Mouse (Mus musculus) adrenal gland (tissue): Measurements from ENCODE around the gene BC035044.
"Not testable (repeated sequence)": the region's sequence is repeated elsewhere in the genome, so short reads cannot be mapped to it uniquely, and the experiment has no call there.

Experiments used
- intact Hi-C: fragments of 180-260 bp; cut with DNase I; formaldehyde crosslinking; loops from one replicate; pipeline ENCODE4 v1.15.1; 2025

Gene BC035044

DNA sequence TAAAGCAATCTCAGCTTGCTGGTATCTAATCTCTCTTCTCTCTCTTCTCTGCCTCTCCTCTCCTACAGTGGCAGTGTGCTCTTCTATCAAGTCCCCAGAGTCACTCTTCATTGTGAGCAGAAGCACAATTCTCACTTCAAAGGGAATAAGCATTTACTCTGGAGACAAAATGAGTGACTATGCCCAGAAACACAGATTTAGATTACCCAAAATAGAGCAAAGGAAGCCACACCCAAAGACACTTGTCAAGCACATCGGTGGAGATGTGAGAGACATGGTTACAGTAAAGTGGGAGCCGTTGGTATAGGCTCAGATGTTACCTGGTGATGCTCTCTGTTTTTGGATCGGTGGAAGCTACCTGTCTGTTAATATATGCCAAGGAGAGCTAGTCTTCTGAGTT, 38.2 kb downstream of the BC035044 start:
- intact Hi-C loops = loop anchor here (5.0 to 10.0 kb wide), 2 partner anchors 405 to 512 kb away; no protein-coding TSS in a partner anchor

DNA sequence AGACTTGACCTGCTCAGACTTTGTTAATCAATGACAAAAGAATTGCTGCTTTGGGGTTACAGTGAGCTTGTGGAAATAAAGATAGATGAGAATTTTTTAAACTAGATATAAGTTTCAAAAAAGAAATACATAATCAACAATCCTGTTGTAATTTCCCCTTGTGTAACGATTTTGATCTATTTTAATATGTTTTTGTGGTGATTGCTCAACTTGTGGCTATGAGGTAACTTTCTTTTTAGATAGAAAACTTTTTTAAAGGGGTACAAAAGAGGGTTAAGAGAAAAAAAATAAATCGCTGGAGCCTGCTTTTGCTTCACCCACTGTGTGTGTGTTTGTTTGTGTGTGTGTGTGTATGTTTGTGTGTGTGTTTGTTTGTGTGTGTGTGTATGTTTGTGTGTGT, 39.8 kb downstream of the BC035044 start:
- intact Hi-C loops = loop anchor here (5.0 to 10.0 kb wide), 2 partner anchors 406 to 514 kb away; no protein-coding TSS in a partner anchor

DNA sequence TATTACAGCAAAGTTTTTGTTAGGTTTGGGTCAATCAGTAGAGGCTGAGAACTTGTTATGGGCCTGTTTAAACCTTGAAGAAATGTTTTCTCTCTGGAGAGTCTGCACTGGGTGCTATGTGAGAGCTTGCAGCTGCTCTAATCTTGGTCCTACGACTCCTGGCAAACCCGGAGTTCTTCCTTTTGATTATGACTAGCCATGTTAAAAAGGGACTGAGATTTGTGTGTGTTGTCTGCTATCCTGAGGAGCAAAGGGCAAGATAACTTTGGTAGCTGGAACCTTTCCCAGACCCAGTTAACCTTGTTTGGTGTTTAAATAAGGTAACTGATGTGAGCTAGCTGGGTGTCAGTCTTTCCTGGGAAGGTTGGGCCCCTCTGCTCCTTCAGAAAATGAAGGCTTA, 40.3 kb downstream of the BC035044 start:
- intact Hi-C loops = loop anchor here (5.0 to 10.0 kb wide), 2 partner anchors 407 to 514 kb away; no protein-coding TSS in a partner anchor

DNA sequence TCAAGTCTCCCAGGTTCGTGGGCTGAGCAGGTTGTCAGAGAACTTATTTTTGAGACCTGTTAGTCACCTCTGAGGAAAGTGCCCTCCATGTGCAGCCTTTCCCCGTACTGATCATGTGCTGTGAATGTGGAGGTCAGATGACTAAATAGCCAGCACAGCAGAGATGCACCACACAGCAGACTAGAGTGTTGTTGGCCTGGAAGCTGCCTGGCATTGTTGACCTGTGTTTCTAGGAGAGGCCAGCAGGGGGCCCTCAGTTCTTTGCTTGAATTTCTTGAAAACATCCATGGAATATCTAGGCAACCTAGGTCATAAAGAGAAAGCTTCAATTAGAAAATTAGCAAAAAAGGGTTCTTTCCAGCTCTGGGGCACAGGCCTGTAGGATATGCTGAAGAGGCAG, 41.0 kb downstream of the BC035044 start:
- intact Hi-C loops = loop anchor here (5.0 to 10.0 kb wide), 2 partner anchors 407 to 515 kb away; no protein-coding TSS in a partner anchor

DNA sequence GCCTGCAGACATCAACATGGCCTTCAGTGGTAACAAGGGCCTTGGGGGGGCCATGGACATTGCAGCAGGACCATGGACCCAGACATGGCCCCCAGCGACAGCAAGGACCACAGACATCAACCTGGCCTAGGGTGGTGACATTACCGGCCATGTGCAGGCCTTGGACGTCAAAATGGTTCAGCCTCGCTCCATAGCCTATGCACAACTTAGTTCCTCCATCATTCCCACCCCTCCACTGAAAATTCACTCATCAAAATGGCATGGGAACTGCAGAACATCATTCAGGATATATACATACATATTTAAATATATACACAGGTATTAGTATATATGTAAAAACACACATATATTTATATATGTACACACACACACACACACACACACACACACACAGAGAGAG, 43.5 kb downstream of the BC035044 start:
- intact Hi-C loops = no loop called here

DNA sequence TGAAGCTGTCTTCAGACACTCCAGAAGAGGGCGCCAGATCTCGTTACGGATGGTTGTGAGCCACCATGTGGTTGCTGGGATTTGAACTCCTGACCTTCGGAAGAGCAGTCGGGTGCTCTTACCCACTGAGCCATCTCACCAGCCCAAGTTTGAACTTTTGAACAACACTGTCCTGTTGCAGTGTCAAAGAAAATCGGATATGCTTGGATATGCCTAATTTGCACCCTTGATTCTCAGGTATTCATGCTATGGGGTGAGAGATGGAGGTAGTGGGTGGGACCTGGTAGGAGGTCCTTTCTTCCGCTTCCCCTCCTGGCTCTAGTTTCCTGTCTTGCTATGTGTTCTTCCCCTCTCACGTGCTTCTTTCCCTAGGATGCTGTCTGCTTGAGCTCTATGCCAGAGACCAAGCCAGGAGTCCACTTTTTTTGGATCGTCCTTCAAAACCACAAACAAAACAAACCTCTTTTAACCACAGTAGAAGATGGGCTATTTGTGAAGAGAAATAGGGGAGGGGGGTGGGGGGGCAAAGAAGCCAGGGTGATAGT, 44.9 kb downstream of the BC035044 start:
- intact Hi-C loops = no loop called here

DNA sequence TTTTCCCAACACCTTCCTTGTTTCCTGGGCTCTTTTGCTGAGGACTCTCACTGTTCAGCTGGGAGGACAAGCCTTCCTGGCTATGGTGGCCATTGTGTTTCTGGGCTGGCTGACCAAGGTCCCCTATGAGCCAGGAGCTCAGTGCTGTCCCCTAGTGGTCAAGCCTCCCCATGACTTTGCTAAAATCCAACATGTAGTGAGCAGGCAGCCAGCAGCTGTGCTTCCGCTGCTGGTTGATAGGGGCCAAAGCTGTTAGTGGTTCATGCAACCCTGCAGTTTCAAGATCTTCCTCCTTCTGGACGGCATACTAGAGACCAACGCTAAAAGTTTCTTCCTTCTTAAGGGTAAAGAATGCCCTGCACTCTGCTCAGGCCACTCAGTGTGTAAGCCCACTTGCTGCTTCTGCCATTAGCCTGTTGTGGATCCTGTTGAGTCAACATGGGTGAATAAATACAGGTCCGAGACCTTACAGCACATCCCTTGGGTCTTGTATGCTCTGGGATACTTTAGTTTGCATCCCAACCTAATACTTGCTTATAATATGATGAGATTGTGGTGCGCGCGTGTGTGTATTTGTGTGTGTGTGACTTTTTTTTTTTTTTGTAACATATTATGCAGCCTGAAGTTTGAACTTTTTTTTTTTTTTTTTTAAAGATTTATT, 45.5 kb downstream of the BC035044 start:
- intact Hi-C loops = no loop called here

DNA sequence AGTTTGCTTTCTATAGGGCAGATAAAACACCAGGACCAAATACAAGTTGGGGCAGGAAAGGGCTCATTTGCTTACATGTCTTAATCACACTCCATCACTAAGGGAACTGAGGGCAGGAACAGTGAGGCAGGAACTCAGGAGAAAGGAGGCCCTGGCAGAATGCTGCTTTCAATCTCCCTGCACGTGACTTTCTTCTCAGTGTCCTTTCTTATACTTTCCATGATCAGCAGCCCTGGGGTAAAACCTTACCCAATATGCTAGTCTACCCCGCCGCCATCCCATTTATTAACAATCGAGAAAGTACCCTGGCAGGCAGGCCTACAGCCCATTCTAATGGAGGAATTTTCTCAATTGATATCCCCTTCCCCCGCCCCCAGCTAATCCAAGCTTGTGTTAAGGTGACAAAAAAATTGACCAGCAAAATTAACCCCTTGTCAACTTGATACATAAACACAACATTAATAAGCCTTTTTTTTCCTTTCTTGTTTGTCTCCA, 46.3 kb downstream of the BC035044 start:
- intact Hi-C loops = no loop called here

DNA sequence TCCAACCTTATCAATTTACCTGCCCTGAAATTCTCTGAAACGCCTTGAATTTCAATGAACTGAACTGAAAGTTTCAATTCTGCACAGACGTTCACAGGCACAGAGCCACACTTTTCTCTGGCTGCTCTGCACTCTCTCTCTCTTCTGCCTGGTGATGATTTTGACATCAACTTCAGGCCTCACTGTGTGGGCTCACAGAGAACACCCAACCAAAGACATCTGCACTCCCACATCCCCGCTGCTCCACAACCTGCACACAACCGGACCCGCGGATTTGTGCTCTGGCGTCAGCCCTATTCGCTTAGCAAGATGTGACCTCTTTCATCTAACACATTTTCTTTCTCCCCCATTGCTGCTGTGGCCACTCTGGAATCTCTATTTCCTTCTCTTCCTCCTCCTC, 46.8 kb downstream of the BC035044 start:
- intact Hi-C loops = no loop called here

DNA sequence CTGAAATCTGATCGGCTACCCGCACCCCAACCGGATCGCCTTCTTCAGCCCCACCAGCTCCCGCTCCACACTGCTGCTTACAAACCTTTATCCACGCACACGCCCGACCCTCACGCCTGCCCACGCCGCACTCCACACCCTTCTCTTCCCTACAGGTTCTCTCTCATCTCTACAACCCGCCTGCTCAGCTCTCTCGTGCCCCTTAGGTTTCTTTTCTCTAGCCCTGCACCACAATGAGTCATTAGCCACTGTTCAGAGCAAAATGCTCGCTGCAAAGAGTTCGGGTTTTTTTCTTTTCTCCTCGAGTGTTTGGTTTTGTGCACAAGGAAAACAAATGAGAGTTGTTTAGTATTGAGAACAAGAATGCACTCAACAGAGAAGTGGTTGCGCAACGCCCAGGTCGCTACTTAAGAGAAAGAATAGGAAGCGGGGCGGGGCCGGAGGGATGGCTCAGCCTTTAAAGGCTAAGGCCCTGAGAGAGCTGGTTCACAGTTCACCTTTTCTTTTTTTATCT, 47.4 kb downstream of the BC035044 start:
- intact Hi-C loops = loop anchor here (2.0 kb wide), 1 partner anchor 101 kb away; no protein-coding TSS in a partner anchor

DNA sequence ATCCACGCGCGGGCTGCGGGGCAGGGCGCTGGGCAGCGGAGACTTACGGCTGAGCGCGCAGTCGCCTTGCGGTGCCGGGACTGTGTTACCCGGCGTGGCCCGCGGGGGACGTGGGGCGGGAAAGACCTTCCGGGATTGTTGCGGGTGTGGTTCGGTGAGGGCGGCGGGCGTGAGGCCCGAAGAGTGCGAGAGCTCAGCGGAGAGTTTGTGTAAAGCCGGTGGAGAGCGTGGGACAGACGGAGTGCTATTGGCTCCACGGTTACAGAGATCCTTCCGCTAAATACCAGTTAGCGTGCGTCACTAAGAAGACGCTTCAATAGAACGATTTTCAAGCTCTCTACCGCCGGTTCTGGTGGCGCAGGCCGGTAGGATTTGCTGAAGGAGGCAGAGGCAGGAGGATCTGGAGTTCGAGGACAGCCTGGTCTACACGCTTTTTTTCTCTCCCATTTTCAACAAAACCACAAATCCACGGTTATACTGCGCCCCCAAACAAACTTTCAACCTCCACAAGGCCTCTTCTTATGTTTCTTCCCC, 47.9 kb downstream of the BC035044 start:
- intact Hi-C loops = loop anchor here (2.0 kb wide), 1 partner anchor 102 kb away; no protein-coding TSS in a partner anchor

DNA sequence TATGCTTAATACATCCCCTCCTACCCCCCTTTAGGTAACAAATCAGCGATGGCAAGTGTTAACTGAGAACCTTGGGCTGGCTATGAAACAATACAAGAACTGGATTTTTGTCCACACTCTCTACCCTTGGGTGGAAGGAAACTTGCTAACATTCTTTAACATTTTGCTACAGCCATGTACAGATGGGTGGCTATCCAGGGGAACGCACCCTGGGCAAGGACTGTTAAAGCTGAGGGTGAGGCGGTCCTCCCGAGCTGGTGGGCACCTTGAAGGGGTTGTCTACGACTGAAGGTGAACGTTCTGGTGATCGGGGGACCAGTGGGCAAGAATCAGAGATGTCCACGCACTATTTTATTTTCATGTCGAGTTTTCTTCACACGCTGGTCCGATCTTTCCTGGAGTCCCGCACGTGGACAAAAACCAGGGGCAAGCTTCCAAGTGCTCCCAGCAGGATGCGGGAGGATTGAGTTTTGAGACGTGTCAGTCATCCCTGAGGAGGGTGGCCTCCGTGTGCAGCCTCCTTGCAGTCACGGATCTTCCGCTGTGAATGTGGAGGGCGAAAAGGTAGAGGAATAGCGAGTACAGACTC, 48.5 kb downstream of the BC035044 start:
- intact Hi-C loops = loop anchor here (2.0 kb wide), 1 partner anchor 102 kb away; no protein-coding TSS in a partner anchor

DNA sequence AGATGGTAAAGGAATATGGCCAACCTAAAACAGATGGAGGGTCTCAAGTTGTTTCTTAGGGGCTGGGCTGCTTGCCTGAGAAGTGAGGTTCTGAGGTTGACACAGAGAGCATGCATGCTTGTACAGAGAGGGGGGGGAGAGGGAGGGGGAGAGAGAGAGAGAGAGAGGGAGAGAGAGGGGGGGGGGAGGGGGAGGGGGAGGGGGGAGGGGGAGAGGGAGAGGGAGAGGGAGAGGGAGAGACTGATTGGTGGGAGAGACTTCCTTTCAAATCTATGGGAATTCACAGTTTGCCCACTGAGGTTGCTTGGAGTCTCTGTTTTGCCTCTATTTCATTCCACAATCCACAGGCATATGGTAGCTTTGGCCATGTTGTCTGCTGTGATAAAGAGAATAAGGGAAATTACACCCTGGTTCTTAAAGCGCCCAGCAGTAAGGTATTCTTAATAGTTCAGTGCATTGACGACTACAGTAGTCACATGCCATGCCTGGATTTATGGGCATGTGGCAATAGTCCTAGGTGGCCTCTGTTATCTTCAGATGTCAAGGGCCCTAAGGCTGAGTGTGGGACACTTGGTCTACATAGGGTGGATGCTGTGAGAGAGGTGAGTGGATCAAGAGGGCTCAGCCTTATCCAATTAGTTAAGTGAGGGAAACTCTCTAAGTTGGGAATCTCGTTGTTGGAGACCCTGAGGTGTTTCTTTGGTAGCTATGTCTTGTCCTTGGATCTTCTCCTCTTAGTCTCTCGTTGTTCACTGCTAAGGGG, 49.4 kb downstream of the BC035044 start:
- intact Hi-C loops = loop anchor here (2.0 kb wide), 1 partner anchor 103 kb away; no protein-coding TSS in a partner anchor

DNA sequence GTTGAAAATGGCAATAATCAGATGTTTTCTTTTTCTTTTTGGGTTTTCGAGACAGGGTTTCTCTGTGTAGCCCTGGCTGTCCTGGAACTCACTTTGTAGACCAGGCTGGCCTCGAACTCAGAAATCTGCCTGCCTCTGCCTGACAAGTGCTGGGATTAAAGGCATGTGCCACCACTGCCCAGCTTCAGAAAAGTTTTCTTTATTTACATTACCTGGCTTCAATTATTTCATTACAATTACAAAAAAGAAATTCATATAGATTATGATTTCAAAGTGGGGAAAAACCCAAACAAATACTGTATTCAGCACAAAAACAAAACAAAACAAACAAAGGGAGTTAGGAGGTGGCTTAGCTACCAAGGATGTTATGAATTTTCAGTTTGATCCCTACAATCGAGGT, 50.3 kb downstream of the BC035044 start:
- intact Hi-C loops = not testable (repeated sequence)

DNA sequence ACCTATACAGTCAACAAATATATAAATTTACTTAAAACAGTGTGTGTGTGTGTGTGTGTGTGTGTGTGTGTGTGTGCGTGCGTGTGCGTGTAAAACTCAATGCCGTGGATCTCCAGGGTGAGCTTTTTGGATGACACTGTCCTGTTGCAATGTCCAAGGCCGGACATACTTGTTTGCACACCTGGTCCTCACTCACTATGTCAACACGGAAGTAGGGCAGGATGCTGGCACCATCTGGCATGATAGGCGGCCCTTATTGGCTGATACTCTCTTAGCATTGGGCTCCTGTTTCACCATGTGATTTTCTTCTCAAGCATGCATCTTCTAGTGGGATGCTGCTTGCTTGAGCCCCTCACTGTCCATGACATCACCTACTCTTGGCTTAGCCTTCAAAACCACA, 51.0 kb downstream of the BC035044 start:
- intact Hi-C loops = loop anchor here (2.0 kb wide), 2 partner anchors 37 to 79 kb away; no protein-coding TSS in a partner anchor

DNA sequence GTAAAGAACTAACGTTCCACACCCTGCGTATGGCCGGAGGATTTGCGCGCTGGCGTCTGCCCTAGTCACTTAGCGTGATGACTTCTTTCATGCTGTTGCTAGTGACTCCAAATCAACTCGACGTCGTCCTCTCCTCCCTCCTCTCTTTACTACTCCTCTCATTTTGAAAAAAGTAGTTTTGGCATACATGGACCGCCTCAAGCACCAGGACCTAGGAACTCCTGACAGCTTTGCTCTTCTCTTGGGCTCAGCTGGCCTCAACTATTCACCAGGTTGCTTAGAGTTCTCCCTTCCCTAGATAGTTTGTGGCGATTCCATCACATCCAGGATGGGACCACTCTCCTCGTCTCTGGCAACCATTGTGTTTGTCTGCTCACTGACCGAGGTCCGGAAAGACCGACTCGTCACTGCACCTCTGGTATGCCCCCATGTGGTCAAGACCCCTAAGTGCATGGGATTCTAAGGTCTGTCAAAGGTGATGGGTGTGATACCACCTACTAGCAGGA, 51.6 kb downstream of the BC035044 start:
- intact Hi-C loops = loop anchor here (2.0 kb wide), 2 partner anchors 37 to 79 kb away; no protein-coding TSS in a partner anchor

DNA sequence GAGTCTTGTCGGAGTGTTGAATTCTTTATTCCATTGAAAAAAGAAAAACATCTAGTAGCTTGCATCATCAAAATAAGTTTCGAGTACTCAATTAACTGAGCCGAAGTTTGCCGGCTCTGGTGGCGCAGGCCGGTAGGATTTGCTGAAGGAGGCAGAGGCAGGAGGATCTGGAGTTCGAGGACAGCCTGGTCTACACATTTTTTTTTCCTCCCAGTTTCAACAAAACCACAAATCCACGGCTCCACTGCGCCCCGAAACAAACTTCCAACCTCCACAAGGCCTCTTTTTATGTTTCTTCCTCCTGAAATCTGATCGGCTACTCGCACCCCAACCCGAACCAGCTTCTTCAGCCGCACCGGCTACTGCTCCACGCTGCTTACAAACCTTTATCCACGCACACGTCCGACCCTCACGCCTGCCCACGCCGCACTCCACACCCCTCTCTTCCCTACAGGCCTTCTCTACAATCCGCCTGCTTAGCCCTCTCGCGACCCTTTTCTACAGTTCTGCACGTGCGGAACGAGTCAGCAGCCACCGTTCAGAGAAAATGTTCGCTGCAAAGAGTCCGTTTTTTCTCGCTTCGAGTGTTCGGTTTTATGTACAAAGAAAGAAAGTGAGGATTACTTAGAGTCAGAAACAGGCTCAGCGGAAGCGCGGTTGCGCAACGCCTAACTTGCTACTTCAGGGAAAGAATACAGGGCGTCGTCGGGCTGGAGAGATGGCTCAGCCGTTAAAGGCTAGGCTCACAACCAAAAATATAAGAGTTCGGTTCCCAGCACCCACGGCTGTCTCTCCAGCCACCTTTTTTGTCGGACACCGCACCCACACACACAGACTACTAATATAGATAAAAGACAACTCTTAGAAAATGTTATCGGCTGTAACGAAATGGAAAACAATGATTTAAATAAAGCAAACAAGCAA, 52.3 kb downstream of the BC035044 start:
- intact Hi-C loops = loop anchor here (2.0 kb wide), 2 partner anchors 36 to 78 kb away; no protein-coding TSS in a partner anchor

DNA sequence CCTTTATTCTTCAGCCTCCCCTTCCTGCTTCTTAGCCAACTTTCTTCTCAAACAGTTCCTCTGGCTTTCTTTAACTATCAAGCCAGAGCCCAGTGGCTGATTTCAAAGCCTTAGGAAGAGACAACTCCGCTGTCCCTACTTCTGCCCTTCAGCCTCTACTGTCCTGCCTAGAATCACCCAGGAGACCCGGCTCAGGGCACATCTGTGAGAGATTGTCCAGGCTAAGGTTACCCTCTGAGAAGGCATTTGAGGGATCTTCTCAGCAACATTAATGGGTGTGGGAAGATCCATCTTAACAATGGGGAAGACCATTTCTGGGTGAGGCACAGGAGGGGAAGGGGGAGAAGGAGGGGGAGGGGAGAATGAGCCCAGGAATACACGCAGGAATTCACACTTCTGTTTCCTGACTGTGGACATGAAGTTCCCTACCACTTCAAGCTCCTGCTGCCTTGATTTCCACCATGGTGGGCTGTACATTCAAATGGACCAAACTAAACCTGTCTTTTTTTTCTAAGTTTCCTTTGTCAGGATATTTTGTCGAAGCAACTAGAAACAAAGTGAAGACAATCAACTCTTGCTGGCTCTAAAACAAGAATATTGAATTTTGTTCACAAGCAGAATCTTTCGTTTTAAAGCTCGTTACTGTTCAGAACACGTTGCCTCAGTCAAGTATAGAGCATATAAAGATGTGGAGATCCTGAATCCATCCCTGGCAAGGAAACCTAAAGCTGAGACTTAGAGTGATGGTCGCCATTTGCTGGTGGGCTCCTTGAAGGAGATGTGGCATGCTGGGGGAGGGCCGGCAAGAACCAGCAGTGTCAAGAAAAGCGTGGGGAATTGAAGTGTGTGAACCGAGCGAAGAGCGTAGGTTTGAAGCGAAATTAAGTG, 53.2 kb downstream of the BC035044 start:
- intact Hi-C loops = loop anchor here (2.0 kb wide), 2 partner anchors 35 to 77 kb away; no protein-coding TSS in a partner anchor
